Mouse (Mus musculus) mature B cell (primary cell): ENCODE data around the gene Patj.
"Not testable (repeated sequence)": the region's sequence is repeated elsewhere in the genome, so short reads cannot be mapped to it uniquely, and the experiment has no call there.

Source experiments
- in situ Hi-C: fragments of 300-500 bp; cut with MboI; formaldehyde crosslinking; loops from 2 replicates; pipeline ENCODE4 v1.14.3; 2019

Gene Patj

GRCm38 (mm10) chr4:98654419-98654821 is 258.8 kb downstream of the Patj start:
- in situ Hi-C loops, result no loop called here

DNA sequence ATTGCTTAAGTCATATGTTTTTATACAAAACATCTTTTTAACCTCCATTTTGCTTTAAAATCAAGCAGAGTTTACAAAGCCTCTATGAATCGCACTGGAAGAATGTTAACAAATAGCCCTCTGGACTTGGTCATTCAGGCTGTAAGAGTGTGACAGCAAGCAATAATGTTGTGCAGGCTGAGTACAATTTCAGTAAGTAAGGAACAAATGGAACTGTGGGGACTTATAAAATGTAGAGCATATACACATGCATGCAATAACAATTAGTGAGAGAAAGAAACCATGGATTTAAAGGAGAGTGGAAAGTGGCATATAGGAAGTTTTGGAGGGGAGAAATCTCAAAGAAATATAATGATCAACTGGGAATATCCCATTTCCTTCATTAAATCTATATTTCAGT is 261.2 kb downstream of the Patj start:
- in situ Hi-C loops, result no loop called here

DNA sequence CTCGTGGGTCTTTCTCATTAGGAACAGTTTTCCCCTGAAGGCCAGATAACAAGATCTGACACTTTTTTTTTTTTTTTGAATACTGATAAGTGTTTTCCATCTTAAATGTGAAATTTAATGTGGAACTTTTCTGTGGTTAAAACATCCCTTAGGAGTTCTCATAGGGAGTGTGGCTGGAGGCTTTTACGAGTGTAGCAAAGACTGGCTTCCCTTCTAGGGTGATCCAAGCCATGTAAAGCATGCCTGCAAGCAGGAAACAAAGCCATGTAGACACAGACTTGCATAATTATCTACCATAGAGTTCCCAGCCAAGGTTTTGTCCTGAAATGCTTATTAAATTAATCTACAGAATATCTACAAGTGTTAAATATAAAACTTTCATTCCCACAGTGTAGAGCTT is 263.4 kb downstream of the Patj start:
- in situ Hi-C loops, result no loop called here

GRCm38 (mm10) chr4:98660534-98660933 is 264.9 kb downstream of the Patj start:
- in situ Hi-C loops, result no loop called here

DNA sequence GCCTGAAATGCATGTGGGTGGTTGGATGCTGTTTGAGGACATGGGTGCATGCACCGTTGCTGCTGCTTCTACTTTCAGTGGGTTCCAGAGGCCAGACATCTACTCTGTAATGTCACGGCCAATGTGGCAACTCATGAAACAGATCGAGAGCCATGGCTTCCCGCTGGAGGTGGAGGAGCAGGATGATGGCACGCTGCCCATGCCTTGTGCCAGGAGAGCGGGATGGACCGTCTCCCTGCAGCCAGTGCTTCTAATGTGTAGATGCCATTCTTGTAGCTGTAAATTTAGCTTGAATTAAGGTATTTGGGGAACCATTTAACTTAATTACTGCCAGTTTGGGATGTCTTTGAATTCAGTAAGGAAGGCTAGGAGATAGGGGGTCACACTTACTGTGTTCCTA is 270.3 kb downstream of the Patj start:
- in situ Hi-C loops, result no loop called here

DNA sequence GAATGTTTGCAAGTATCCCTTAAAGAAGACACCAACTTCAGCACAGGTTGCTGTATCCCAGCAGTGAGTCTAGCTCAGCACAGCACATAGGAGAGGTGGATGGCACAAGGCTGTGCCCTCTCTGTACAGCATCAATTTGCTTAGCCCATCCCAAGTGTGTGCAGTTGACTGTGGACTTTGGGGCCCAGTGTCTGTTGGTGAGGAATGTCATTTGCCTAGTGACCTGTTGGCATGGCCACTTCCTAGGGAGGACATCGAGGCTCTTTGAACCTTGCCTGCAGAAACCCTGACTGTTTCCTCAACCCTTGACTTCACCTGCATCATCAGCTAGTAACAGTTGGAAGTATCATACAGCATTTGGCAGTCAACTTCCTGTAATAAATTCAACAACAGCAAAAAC is 270.9 kb downstream of the Patj start:
- in situ Hi-C loops, result no loop called here

GRCm38 (mm10) chr4:98667009-98667408 is 271.4 kb downstream of the Patj start:
- in situ Hi-C loops, result no loop called here

GRCm38 (mm10) chr4:98677506-98677905 is 281.9 kb downstream of the Patj start:
- in situ Hi-C loops, result no loop called here

DNA sequence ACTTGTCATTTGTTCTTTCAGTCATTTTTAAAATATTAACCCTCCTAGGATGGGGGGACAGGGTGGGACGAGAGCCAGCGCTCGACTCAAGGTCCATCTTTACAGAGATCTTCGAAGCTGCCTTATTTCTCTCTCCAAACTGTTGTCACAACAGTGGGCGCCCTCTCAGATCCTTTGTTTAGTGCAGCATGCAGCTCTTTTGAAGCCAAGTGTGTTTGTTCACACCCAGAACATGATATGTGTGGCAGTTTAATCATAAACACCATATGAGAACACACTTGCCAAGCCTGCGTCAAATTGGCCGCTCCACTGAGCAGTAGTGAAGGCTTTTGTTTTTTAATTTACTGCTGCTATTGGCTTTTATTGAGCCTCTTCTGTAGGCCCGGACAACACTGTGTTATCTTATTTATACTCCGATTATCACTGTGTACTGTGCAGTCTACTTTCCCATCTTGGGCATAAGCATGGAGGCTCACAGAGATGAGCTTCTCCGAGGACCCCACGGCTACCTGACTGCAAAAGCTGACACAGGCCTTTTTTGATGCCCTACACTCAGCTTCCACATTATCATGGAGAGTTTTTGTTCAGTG is 291.2 kb downstream of the Patj start:
- in situ Hi-C loops, result no loop called here

- in situ Hi-C loops, result no loop called here
Observed at GRCm38 (mm10) chr4:98688116-98688515, 292.5 kb downstream of the Patj start.

GRCm38 (mm10) chr4:98688520-98688919 is 292.9 kb downstream of the Patj start:
- in situ Hi-C loops, result no loop called here

DNA sequence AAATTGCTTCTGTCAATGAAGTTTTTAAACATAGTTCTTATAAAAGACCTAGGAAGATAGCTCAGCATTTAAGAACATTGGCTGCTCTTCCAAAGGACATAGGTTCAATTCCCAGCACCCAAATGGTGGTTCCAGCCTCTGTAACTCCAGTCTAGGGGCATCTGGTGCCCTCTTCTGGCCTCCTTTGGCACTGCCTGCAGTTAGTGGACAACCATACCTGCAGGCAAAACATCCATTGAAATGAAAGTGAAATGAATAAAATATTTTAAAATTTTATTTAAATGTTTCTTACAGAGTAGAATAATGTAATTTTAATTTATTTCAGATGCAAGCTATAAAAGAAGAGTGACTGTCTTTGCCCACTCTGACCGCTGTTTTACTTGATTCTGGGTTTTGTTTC is 294.4 kb downstream of the Patj start:
- in situ Hi-C loops, result no loop called here

DNA sequence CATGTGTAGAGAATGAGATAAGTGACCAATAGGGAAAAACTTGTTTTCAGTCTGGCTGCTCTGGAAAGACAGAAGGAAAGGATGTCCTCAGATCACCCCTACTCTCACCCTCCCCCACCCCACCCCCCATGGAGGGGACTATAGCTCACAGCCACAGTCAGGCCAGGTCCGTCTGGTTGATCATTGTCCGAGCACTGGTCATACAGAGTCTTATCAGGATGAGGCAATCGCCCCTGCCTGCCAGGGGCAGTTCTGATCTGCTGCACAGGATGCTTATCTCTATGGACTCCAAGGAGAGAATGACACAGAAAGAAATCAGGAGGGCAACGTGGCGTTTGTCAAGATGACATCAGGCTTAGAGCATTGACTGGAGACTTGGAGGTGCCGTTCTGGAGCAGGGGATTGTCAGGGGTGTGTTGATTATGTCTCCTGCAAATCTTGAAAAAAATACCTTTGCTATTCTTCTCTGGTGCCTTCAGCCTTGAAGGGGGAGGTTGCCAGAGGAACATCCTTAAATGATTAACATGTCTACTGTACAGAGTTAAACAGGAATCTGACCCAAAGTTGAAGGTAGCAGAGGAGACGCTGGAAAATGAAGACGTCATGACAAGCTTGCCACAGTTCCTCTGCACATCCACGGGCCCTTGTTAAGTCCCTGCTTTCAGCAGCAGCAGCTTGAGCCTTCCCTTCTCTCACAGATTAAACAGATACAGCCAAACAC is 298.0 kb downstream of the Patj start:
- in situ Hi-C loops, result no loop called here

GRCm38 (mm10) chr4:98697932-98698331 is 302.3 kb downstream of the Patj start:
- in situ Hi-C loops, result no loop called here

DNA sequence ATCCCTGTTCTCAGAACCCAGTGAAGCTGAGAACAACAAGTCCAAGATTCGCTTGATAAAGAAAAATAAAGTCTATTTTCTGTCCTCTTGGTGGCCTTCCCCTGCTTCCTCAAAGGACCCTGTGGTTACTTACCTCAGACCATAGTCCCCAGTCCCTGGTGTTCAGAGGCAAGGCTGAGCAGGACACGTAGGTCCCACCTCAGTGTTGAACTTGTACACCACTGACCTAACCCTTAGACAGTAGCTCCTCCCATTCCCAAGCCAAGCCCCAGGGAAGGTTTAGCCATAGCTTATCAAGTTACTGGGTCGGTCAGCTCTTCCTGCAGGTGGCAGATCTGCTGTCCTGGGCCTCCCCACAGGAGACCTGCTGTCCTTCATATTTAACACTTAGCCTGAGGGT is 303.3 kb downstream of the Patj start:
- in situ Hi-C loops, result no loop called here

GRCm38 (mm10) chr4:98700156-98700555 is 304.6 kb downstream of the Patj start:
- in situ Hi-C loops, result no loop called here

GRCm38 (mm10) chr4:98702201-98702894 is 306.8 kb downstream of the Patj start:
- in situ Hi-C loops, result no loop called here

GRCm38 (mm10) chr4:98710891-98711290 is 315.3 kb downstream of the Patj start:
- in situ Hi-C loops, result no loop called here

DNA sequence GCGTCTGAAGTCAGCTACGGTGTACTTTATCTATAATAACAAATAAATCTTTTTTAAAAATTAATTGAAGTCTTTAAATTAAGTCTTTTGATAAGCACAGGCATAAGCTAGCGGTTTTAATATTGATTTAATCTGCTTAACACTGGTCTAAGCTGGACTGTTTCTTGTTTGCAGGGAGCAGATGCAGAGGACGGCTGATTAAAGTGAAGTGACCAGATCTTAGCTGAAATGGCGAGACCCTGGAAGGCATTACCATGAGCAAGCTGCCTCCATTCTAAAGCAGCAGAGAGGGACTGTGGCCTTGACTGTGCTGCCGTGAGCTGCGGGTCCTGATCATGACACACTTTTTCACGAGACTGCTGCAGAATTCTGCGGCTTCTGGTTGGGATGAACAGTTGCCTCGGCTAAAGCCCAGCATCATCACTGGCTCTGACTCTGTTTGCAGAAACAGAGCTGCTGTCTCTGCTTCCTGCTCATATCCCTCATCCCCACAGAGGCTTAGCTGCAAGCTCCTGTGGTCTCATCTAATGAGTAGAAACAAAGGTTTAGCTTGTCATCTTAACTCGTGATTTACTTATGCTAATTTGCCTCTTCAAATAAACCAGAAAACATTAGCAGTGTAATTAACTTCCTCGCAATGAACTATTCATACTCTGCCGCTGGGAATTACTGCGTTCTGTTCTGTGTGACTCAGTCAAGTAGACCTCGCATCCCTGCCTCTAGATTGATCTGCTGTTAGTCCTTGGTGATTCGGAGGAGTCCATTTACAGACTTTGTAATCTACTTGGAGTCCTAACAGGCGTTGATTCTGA is 322.4 kb downstream of the Patj start:
- in situ Hi-C loops, result no loop called here

- in situ Hi-C loops, result no loop called here
Observed at GRCm38 (mm10) chr4:98718547-98718917, 322.9 kb downstream of the Patj start.

DNA sequence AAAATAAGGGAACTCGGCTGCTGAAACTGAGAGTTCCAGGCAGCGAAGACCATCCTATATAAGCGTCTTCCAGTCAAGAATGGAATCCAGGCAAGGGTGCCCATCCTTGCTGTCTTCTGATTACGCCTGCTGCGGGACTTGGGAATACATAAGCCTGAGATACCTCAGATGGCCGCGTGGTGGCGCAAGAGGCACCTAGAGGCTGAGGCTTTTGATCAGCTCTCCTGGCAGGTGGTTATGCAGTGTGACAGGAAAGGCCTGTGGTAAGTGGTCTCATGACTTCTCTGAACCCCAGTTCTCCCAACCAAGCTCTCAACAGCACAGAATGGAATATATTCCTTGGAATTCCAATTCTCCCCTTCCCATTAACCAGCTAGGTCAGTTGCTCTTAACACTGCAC is 326.9 kb downstream of the Patj start:
- in situ Hi-C loops, result no loop called here

- in situ Hi-C loops, result not testable (repeated sequence)
Observed at GRCm38 (mm10) chr4:98724682-98725081, 329.1 kb downstream of the Patj start.
